Mouse (Mus musculus) cerebellum, postnatal 25 days (tissue): ENCODE measurements around the gene Cxcl5.
A peak's percentile ranks its signal among the peaks of the same experiment; 100 is the strongest.
"Not testable (repeated sequence)": the region's sequence is repeated elsewhere in the genome, so short reads cannot be mapped to it uniquely, and the experiment has no call there.

Experiments
- DNase-seq, 2 experiments: peaks; one replicate each; pipeline ENCODE4 v3.0.0; 2021; ENCODE audit warnings: mixed read lengths in 2 of 2

The Cxcl5 gene

DNA sequence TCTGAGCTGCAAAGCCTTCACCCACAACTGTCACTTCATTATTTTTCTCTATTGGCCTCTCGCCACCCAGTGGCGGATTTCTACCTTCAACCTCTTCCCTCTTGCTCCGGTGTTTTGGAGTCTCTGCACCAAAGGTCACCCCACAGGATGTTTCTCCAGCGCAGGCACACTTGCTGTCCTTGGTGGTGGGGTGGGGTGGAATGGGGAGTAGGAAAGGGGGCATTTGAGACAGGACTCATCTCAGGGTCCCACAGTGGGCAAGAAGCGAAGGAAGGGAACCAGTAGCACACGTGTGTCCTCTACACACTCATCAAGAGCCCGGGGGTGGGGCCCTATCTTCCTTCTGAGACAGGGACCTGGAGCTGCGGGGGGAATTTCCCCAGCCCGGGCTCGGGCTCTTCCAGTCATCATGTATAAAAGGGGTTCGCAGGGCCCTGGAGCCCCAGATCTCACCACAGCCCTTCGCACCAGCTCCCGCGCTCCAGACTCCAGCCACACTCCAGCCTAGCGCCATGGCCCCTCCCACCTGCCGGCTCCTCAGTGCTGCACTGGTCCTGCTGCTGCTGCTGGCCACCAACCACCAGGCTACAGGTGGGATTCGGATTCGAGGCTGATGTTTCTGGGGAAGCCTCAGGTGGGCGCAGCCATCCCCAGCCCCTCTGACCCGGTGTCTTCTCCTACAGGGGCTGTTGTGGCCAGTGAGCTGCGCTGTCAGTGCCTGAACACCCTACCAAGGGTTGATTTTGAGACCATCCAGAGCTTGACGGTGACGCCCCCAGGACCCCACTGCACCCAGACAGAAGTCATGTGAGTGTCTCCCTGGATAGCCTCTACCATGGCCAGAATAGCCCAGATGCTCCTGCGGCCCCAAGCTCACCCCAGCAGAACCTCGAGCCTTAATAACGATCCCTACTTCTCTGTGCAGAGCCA lies 26.8 kb downstream of the Cxcl5 start, which contains the start of gene Cxcl3:
Gene Cxcl3 (plus strand): TSS at position 445 of the 930 bp plus-strand sequence.
- DNase-seq, result peak; percentile 39 to 43

DNA sequence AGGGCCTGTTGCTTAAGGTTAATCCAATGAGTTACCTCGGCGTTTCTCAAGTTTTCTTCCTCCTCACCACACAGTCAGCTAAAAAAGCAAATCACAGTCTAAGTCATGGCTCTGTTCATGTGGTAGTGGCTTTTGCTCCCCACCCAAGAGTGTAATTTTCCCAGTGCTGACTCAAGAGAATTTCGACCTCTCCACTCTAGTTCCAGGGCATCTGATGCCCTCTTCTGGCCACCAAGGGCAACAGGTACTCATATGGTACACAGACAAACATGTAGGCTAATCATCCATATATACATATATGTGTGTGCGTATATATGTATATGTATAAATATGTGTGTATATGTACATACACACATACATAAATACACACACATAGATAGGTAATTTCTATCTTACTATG lies 29.0 kb downstream of the Cxcl5 start:
- DNase-seq, result no peak

DNA sequence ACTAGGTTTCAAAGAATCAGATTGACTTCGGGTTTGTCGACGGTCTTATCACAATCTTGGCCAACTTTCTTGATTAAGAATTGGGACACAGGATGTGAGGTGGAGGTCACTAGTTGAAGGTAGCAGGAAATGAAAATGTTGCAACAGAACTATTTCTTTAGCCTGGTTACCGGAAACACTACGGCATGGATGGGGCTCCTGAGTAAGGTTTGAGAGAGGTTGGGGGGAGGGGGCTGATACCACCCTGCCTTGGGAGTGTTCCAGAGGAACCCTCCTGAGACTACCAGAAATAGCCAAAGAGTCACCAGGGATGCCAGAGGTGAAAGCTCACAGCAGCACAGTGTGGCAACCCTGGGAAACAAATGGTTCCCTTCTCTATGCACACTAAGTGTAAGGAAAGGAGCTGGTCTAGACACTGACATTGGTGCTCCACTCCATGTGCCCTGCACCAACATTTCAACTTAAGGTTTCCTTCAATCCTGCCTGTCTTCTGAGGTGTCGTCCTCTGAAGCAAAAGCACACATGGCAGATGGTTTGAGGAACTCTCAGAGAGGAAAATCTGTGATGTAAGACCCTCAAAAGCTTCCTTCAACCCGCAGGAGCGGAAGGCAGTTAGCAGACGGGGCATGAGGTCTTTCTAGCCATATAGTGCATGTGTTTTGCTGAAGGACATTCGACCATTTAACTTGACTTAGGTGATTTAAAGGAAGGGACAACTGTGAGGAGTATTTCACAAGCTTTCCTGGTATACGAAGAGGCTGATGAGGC lies 30.3 kb downstream of the Cxcl5 start:
- DNase-seq, result no peak

- no peak for DNase-seq
Measured at GRCm38 (mm10) chr5:90790074-90790502, 30.9 kb downstream of the Cxcl5 start.

DNA sequence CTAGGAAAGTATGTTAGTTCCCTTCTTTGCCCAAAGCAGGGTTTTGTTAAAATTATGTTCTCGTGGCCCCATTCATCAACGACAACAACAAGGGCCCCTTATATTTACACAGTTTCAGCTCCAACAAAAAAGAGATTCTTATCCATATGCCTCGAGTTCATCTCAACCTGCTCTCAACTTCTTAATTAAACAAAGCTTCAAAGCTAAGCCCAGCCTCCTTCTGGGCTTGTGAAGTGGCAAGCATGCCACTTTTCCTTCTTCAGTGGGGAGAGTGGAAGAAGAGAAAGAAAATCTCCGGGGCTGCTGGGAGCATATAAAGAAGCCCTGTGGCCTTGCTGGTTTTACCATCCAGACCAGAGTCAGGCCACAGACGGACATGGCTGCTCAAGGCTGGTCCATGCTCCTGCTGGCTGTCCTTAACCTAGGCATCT lies 35.0 kb downstream of the Cxcl5 start, which contains the start of gene Cxcl15:
Gene Cxcl15 (plus strand): TSS at position 340 of the 431 bp plus-strand sequence.
- no peak for DNase-seq

- not testable (repeated sequence) for DNase-seq
Measured at GRCm38 (mm10) chr5:90795392-90795791, 36.2 kb downstream of the Cxcl5 start.

DNA sequence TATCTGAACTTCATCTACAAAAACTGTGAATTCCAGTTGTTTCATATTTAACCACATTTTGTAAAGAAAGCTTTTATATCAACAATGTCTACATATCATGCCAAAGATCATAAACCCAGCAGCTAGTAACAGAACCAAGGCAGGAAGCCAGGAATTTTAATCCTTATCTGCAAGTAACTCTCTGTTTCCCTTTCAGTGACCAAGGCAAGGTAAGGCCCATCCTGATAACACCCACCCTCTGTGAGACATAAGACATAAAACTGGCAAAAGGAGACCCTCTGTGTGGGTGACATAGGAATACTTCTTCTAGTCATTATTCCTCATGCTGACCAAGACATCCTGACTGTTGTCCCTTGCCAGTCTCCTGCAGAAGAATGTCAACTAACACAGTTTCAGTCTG lies 45.4 kb downstream of the Cxcl5 start:
- DNase-seq, result no peak

GRCm38 (mm10) chr5:90806050-90806449 lies 46.9 kb downstream of the Cxcl5 start:
- DNase-seq, result no peak

- no peak for DNase-seq
Measured at GRCm38 (mm10) chr5:90807176-90807950, 48.2 kb downstream of the Cxcl5 start.
